Mouse (Mus musculus): ENCODE results near the gene Tmem212. TPM values are rescaled to one million over a fixed set of nuclear protein-coding genes. Genes with fewer than 3 reads are reported as not detected.
"Not testable (repeated sequence)": the region's sequence is repeated elsewhere in the genome, so short reads cannot be mapped to it uniquely, and the experiment has no call there.

Tmem212 gene
- total RNA-seq (2017) = not detected in 3 replicates

- no peak for ATAC-seq (replicated peaks; ENCODE audit: insufficient number of reproducible peaks, low FRiP score, low TSS enrichment, poor library complexity, severe bottlenecking)
Measured at GRCm38 (mm10) chr3:27896318-27896892, at the start of gene Tmem212. Gene Tmem212 (minus strand): TSS chr3:27896368.

- not testable (repeated sequence) for ATAC-seq (replicated peaks; ENCODE audit: insufficient number of reproducible peaks, low FRiP score, low TSS enrichment, poor library complexity, severe bottlenecking)
Measured at GRCm38 (mm10) chr3:27945397-27945796, 49.2 kb upstream of the Tmem212 start.

GRCm38 (mm10) chr3:27942991-27943390, 46.8 kb upstream of the Tmem212 start:
- no peak for ATAC-seq (replicated peaks; ENCODE audit: insufficient number of reproducible peaks, low FRiP score, low TSS enrichment, poor library complexity, severe bottlenecking)

GRCm38 (mm10) chr3:27941634-27942033, 45.5 kb upstream of the Tmem212 start:
- ATAC-seq (replicated peaks; ENCODE audit: insufficient number of reproducible peaks, low FRiP score, low TSS enrichment, poor library complexity, severe bottlenecking) = no peak

GRCm38 (mm10) chr3:27938381-27939323, 42.5 kb upstream of the Tmem212 start, which contains the start of gene Pld1:
Gene Pld1 (plus strand): TSS chr3:27938695.
- peak; percentile 68 for ATAC-seq (replicated peaks; ENCODE audit: insufficient number of reproducible peaks, low FRiP score, low TSS enrichment, poor library complexity, severe bottlenecking)

- ATAC-seq (replicated peaks; ENCODE audit: insufficient number of reproducible peaks, low FRiP score, low TSS enrichment, poor library complexity, severe bottlenecking) = no peak
Measured at GRCm38 (mm10) chr3:27937144-27938110, 41.3 kb upstream of the Tmem212 start.

GRCm38 (mm10) chr3:27936731-27937130, 40.6 kb upstream of the Tmem212 start:
- no peak for ATAC-seq (replicated peaks; ENCODE audit: insufficient number of reproducible peaks, low FRiP score, low TSS enrichment, poor library complexity, severe bottlenecking)

- no peak for ATAC-seq (replicated peaks; ENCODE audit: insufficient number of reproducible peaks, low FRiP score, low TSS enrichment, poor library complexity, severe bottlenecking)
Measured at GRCm38 (mm10) chr3:27935644-27936043, 39.5 kb upstream of the Tmem212 start.

- ATAC-seq (replicated peaks; ENCODE audit: insufficient number of reproducible peaks, low FRiP score, low TSS enrichment, poor library complexity, severe bottlenecking) = no peak
Measured at GRCm38 (mm10) chr3:27932391-27932790, 36.2 kb upstream of the Tmem212 start.

- ATAC-seq (replicated peaks; ENCODE audit: insufficient number of reproducible peaks, low FRiP score, low TSS enrichment, poor library complexity, severe bottlenecking) = no peak
Measured at GRCm38 (mm10) chr3:27929219-27929618, 33.1 kb upstream of the Tmem212 start.

GRCm38 (mm10) chr3:27924037-27924436, 27.9 kb upstream of the Tmem212 start:
- ATAC-seq (replicated peaks; ENCODE audit: insufficient number of reproducible peaks, low FRiP score, low TSS enrichment, poor library complexity, severe bottlenecking) = no peak

- ATAC-seq (replicated peaks; ENCODE audit: insufficient number of reproducible peaks, low FRiP score, low TSS enrichment, poor library complexity, severe bottlenecking) = no peak
Measured at GRCm38 (mm10) chr3:27921268-27922020, 25.3 kb upstream of the Tmem212 start.

GRCm38 (mm10) chr3:27918656-27919436, 22.7 kb upstream of the Tmem212 start:
- no peak for ATAC-seq (replicated peaks; ENCODE audit: insufficient number of reproducible peaks, low FRiP score, low TSS enrichment, poor library complexity, severe bottlenecking)

GRCm38 (mm10) chr3:27909016-27909415, 12.8 kb upstream of the Tmem212 start:
- ATAC-seq (replicated peaks; ENCODE audit: insufficient number of reproducible peaks, low FRiP score, low TSS enrichment, poor library complexity, severe bottlenecking) = no peak

GRCm38 (mm10) chr3:27908316-27908715, 12.1 kb upstream of the Tmem212 start:
- ATAC-seq (replicated peaks; ENCODE audit: insufficient number of reproducible peaks, low FRiP score, low TSS enrichment, poor library complexity, severe bottlenecking) = no peak

- no peak for ATAC-seq (replicated peaks; ENCODE audit: insufficient number of reproducible peaks, low FRiP score, low TSS enrichment, poor library complexity, severe bottlenecking)
Measured at GRCm38 (mm10) chr3:27907301-27907700, 11.1 kb upstream of the Tmem212 start.

GRCm38 (mm10) chr3:27906647-27907209, 10.6 kb upstream of the Tmem212 start:
- ATAC-seq (replicated peaks; ENCODE audit: insufficient number of reproducible peaks, low FRiP score, low TSS enrichment, poor library complexity, severe bottlenecking) = no peak
